Mouse (Mus musculus) urinary bladder, adult 2 months (tissue): ENCODE measurements around the gene Armc9. TPM values are rescaled to one million over a fixed set of nuclear protein-coding genes. Genes with fewer than 3 reads are reported as not detected.

Source experiments
- DNase-seq: peaks from one replicate; pipeline ENCODE4 v3.0.0; 2022; ENCODE audit warnings: low spot score
- polyA plus RNA-seq: library from polyadenylated mRNA; depleted of rRNA; stranded (reverse); fragments of >200 nt; gene quantifications from 2 replicates; pipeline ENCODE4 v1.2.3, GENCODE M21; 2012; rRNA removed

The Armc9 gene
- polyA plus RNA-seq, 1 experiment = 9.0 TPM

- DNase-seq = no peak
Measured at GRCm38 (mm10) chr1:86312269-86312668, 157.7 kb downstream of the Armc9 start.

- DNase-seq = no peak
Measured at GRCm38 (mm10) chr1:86313096-86313771, 158.7 kb downstream of the Armc9 start.

- DNase-seq = no peak
Measured at GRCm38 (mm10) chr1:86313772-86314125, 159.2 kb downstream of the Armc9 start.

- DNase-seq = no peak
Measured at GRCm38 (mm10) chr1:86320822-86321413, 166.3 kb downstream of the Armc9 start.

Other genes starting within 250 kb of the Armc9 start
- gene 4933407L21Rik, start 226.3 kb upstream of the Armc9 start, polyA plus RNA-seq = 0.08 and 0.41 TPM in 2 replicates
- 0.06 and 0.08 TPM in 2 replicates for gene Gpr55, start 193.8 kb upstream of the Armc9 start, polyA plus RNA-seq
- gene Spata3, start 138.0 kb upstream of the Armc9 start, polyA plus RNA-seq = not detected in 2 replicates
- gene 2810459M11Rik, start 108.9 kb upstream of the Armc9 start, polyA plus RNA-seq = 0.75 and 0.78 TPM in 2 replicates
- 62.3 and 71.6 TPM in 2 replicates for gene Psmd1, start 90.4 kb upstream of the Armc9 start, polyA plus RNA-seq
- 0.22 and 0.40 TPM in 2 replicates for gene Htr2b, start 42.8 kb upstream of the Armc9 start, polyA plus RNA-seq
- gene Gm21972, start 21.1 kb upstream of the Armc9 start, polyA plus RNA-seq = 0.35 and 0.44 TPM in 2 replicates
- 1.4 and 2.3 TPM in 2 replicates for gene B3gnt7, start 148.1 kb downstream of the Armc9 start, polyA plus RNA-seq
- 64.7 and 132 TPM in 2 replicates for gene Ncl, start 204.6 kb downstream of the Armc9 start, polyA plus RNA-seq